Mouse (Mus musculus) forebrain, embryonic 14.5 days (tissue): ENCODE results near the gene Mr1. TPM values are rescaled to one million over a fixed set of nuclear protein-coding genes. Genes with fewer than 3 reads are reported as not detected.
A peak's percentile ranks its signal among the peaks of the same experiment; 100 is the strongest.

Experiments
- ATAC-seq: fragments of 200-750 bp; cut with Nextera tagmentation; 2 replicates; pipeline ENCODE4 v1.8.0; 2017; ENCODE audit warnings: mild to moderate bottlenecking, moderate library complexity
- DNase-seq: peaks from one replicate; pipeline ENCODE4 v3.0.0-alpha.2; 2015; ENCODE audit warnings: low spot score
- H3K27ac ChIP-seq: fragments of 300-500 bp; sonication (generic); 2 replicates; pipeline ENCODE4 v1.5.1; 2014; ENCODE audit warnings: low read depth, mild to moderate bottlenecking, control low read depth, low read length, moderate library complexity
- H3K27me3 ChIP-seq: fragments of 300-500 bp; sonication (generic); replicated peaks from 2 replicates; pipeline ENCODE4 v1.6.1; 2014; ENCODE audit warnings: low read length, control low read depth, mixed read lengths; ENCODE audit not compliant: control insufficient read depth, insufficient read depth
- H3K36me3 ChIP-seq: fragments of 300-500 bp; sonication (generic); 2 replicates; pipeline ENCODE4 v1.6.1; 2014; ENCODE audit warnings: low read length, control low read depth; ENCODE audit not compliant: control insufficient read depth, insufficient read depth
- H3K4me1 ChIP-seq: fragments of 300-500 bp; sonication (generic); 2 replicates; pipeline ENCODE4 v1.6.1; 2014; ENCODE audit warnings: antibody characterized with exemption, low read length, control low read depth; ENCODE audit not compliant: control insufficient read depth, insufficient read depth
- H3K4me2 ChIP-seq: fragments of 300-500 bp; sonication (generic); 2 replicates; pipeline ENCODE4 v1.6.1; 2014; ENCODE audit warnings: mild to moderate bottlenecking, control low read depth, low read length
- H3K4me3 ChIP-seq: fragments of 300-500 bp; sonication (generic); 2 replicates; pipeline ENCODE4 v1.5.1; 2014; ENCODE audit warnings: low read depth, low read length, control low read depth
- H3K9ac ChIP-seq: fragments of 300-500 bp; sonication (generic); 2 replicates; pipeline ENCODE4 v1.6.1; 2014; ENCODE audit warnings: mild to moderate bottlenecking, low read length, control low read depth, moderate library complexity
- H3K9me3 ChIP-seq: fragments of 300-500 bp; sonication (generic); replicated peaks from 2 replicates; pipeline ENCODE4 v1.6.1; 2016; ENCODE audit warnings: low read length, control low read depth, mixed read lengths; ENCODE audit not compliant: control insufficient read depth
- WGBS: fragments of 180-500 bp; shearing (Covaris S2); extraction: QIAGEN DNeasy Blood & Tissue Kit; methylation state at CpG from one replicate; pipeline ENCODE4 v1.1.7; 2014; 5-methylcytosine and 5-hydroxymethylcytosine counted together
- polyA plus RNA-seq: library from polyadenylated mRNA; unstranded; fragments of >200 nt; fragmentation: Nextera tagmentation; extraction: Ambion mirVana; gene quantifications from 2 replicates; pipeline ENCODE4 v1.2.1, GENCODE M21; 2014

The Mr1 gene
- polyA plus RNA-seq, 1 experiment from 2014 or later = 1.2 TPM

- WGBS = 2% methylated on average over 7 of the region's 7 CpGs
- ATAC-seq = no peak
- peak; percentile 64 for DNase-seq
- H3K27me3 ChIP-seq = no peaks in the 10 kb centered on the region
- H3K27ac ChIP-seq = peak overlapping the region; percentile 84
- H3K4me3 ChIP-seq = no peak overlapping the region
- no peak overlapping the region for H3K4me2 ChIP-seq
- peaks cover 50% of the 10 kb centered on the region for H3K4me1 ChIP-seq
- no peaks in the 10 kb centered on the region for H3K36me3 ChIP-seq
- no peaks in the 10 kb centered on the region for H3K9me3 ChIP-seq
- H3K9ac ChIP-seq = peak overlapping the region; percentile 26; the same call in 1 of the 2 replicates
These were observed 60.2 kb downstream of the Mr1 start for GRCm38 (mm10) chr1:155086416-155086815.

- 37% methylated on average over 8 of the region's 8 CpGs for WGBS
- Histone ChIP-seq H3K27ac (no peak overlapping the region), H3K4me2 (no peak overlapping the region), H3K27me3 (no peaks in the 10 kb centered on the region), H3K9me3 (no peaks in the 10 kb centered on the region), H3K9ac (no peak overlapping the region), H3K4me1 (peaks cover 50% of the 10 kb centered on the region), H3K36me3 (no peaks in the 10 kb centered on the region), H3K4me3 (no peak overlapping the region)
- ATAC-seq = no peak
- no peak for DNase-seq
These were observed 61.8 kb downstream of the Mr1 start for GRCm38 (mm10) chr1:155084839-155085238.

- H3K27ac ChIP-seq = peak overlapping the region; percentile 99
- peak overlapping the region; percentile 35 for H3K4me3 ChIP-seq
- H3K4me2 ChIP-seq = peak overlapping the region; percentile 72
- under 1% methylated on average over 33 of the region's 77 CpGs for WGBS
- peak overlapping the region; percentile 74 for H3K9ac ChIP-seq
- H3K36me3 ChIP-seq = no peaks in the 10 kb centered on the region
- no peaks in the 10 kb centered on the region for H3K9me3 ChIP-seq
- peaks cover 50% of the 10 kb centered on the region for H3K4me1 ChIP-seq
- peak; percentile 96 for DNase-seq
- ATAC-seq = peak; percentile 94
- H3K27me3 ChIP-seq = no peaks in the 10 kb centered on the region
These were observed 63.0 kb downstream of the Mr1 start for GRCm38 (mm10) chr1:155083271-155084265.

GRCm38 (mm10) chr1:155082965-155083268, 63.7 kb downstream of the Mr1 start:
- H3K9ac ChIP-seq = peak overlapping the region; percentile 74
- peak overlapping the region; percentile 35 for H3K4me3 ChIP-seq
- H3K27ac ChIP-seq = peak overlapping the region; percentile 99
- ATAC-seq (no peak), DNase-seq (peak; percentile 95)
- no peaks in the 10 kb centered on the region for H3K27me3 ChIP-seq
- H3K9me3 ChIP-seq = no peaks in the 10 kb centered on the region
- H3K4me1 ChIP-seq = peaks cover 50% of the 10 kb centered on the region
- H3K4me2 ChIP-seq = peak overlapping the region; percentile 72
- 0% methylated on average over 7 of the region's 18 CpGs for WGBS
- H3K36me3 ChIP-seq = no peaks in the 10 kb centered on the region

- peaks cover 50% of the 10 kb centered on the region for H3K4me1 ChIP-seq
- H3K4me2 ChIP-seq = peak overlapping the region; percentile 72
- ATAC-seq (no peak), DNase-seq (no peak)
- peak overlapping the region; percentile 74 for H3K9ac ChIP-seq
- H3K4me3 ChIP-seq = peak overlapping the region; percentile 35
- no peaks in the 10 kb centered on the region for H3K36me3 ChIP-seq
- no peaks in the 10 kb centered on the region for H3K9me3 ChIP-seq
- H3K27me3 ChIP-seq = no peaks in the 10 kb centered on the region
- WGBS = 3% methylated on average over 11 of the region's 11 CpGs
- peak overlapping the region; percentile 99 for H3K27ac ChIP-seq
These were observed 64.3 kb downstream of the Mr1 start for GRCm38 (mm10) chr1:155082158-155082964.

GRCm38 (mm10) chr1:155077675-155078074, 68.9 kb downstream of the Mr1 start:
- Histone ChIP-seq H3K9ac (no peak overlapping the region), H3K4me2 (no peak overlapping the region), H3K4me1 (peaks cover 18% of the 10 kb centered on the region), H3K27ac (peak overlapping the region; percentile 39; the same call in 1 of the 2 replicates), H3K27me3 (no peaks in the 10 kb centered on the region), H3K36me3 (no peaks in the 10 kb centered on the region), H3K9me3 (no peaks in the 10 kb centered on the region), H3K4me3 (no peak overlapping the region)
- ATAC-seq (no peak), DNase-seq (no peak)
- 79% methylated on average over 3 of the region's 3 CpGs for WGBS

Other genes starting within 250 kb of the Mr1 start
- 19.5 and 24.6 TPM in 2 replicates for gene Ier5, start 47.2 kb downstream of the Mr1 start, polyA plus RNA-seq
- 97.7 and 109 TPM in 2 replicates for gene Stx6, start 11.9 kb upstream of the Mr1 start, polyA plus RNA-seq
- 2.4 TPM in 2 replicates for gene BC034090, start 97.6 kb upstream of the Mr1 start, polyA plus RNA-seq